Mouse (Mus musculus) CH12.LX (cell line): ENCODE results near the gene Adgra1.

Experiments
- CTCF ChIP-seq, 2 experiments: IDR thresholded peaks in 1 of 2; conservative IDR thresholded peaks in 1 of 2; 2 replicates each; pipeline ENCODE4 v1.5.1; 2011 to 2012; ENCODE audit warnings: low read depth in 2 of 2, low read length in 2 of 2, improper control_type of control experiment in 1 of 2, inconsistent platforms in 1 of 2, mild to moderate bottlenecking in 1 of 2, moderate library complexity in 1 of 2
- EP300 ChIP-seq: IDR thresholded peaks from 2 replicates; pipeline ENCODE4 v1.6.1; 2011; ENCODE audit warnings: low read length, improper control_type of control experiment
- GABPA ChIP-seq: IDR thresholded peaks from 2 replicates; pipeline ENCODE4 v1.6.1; 2012; ENCODE audit warnings: low read depth, low read length, improper control_type of control experiment, inconsistent platforms; ENCODE audit not compliant: insufficient replicate concordance
- IRF4 ChIP-seq: IDR thresholded peaks from 2 replicates; pipeline ENCODE4 v1.6.1; 2014; ENCODE audit warnings: low read depth, mild to moderate bottlenecking, inconsistent platforms, low read length, improper control_type of control experiment
- JUND ChIP-seq: conservative IDR thresholded peaks from 2 replicates; pipeline ENCODE4 v1.6.1; 2011; ENCODE audit warnings: low read depth, low read length, improper control_type of control experiment
- KAT2A ChIP-seq: IDR thresholded peaks from 2 replicates; pipeline ENCODE4 v1.6.1; 2012; ENCODE audit warnings: low read length, improper control_type of control experiment, inconsistent platforms; ENCODE audit not compliant: insufficient replicate concordance
- MAX ChIP-seq: IDR thresholded peaks from 2 replicates; pipeline ENCODE4 v1.6.1; 2011; ENCODE audit warnings: low read length, improper control_type of control experiment
- NELFE ChIP-seq: IDR thresholded peaks from 2 replicates; pipeline ENCODE4 v1.6.1; 2011; ENCODE audit warnings: low read depth, low read length, improper control_type of control experiment
- NRF1 ChIP-seq: IDR thresholded peaks from 2 replicates; pipeline ENCODE4 v1.6.1; 2014; ENCODE audit warnings: low read depth, mild to moderate bottlenecking, inconsistent platforms, low read length, improper control_type of control experiment, moderate library complexity
- POLR2A ChIP-seq: IDR thresholded peaks from 2 replicates; pipeline ENCODE4 v1.6.1; 2011; ENCODE audit warnings: low read depth, mild to moderate bottlenecking, improper control_type of control experiment, low read length
- POLR2AphosphoS2 ChIP-seq: IDR thresholded peaks from 2 replicates; pipeline ENCODE4 v1.6.1; 2011; ENCODE audit warnings: low read depth, low read length, improper control_type of control experiment
- TBP ChIP-seq: conservative IDR thresholded peaks from 2 replicates; pipeline ENCODE4 v1.6.1; 2011; ENCODE audit warnings: low read depth, low read length, improper control_type of control experiment
- ZMIZ1 ChIP-seq: IDR thresholded peaks from 2 replicates; pipeline ENCODE4 v1.6.1; 2012; ENCODE audit warnings: low read depth, mild to moderate bottlenecking, inconsistent platforms, low read length, improper control_type of control experiment

DNA sequence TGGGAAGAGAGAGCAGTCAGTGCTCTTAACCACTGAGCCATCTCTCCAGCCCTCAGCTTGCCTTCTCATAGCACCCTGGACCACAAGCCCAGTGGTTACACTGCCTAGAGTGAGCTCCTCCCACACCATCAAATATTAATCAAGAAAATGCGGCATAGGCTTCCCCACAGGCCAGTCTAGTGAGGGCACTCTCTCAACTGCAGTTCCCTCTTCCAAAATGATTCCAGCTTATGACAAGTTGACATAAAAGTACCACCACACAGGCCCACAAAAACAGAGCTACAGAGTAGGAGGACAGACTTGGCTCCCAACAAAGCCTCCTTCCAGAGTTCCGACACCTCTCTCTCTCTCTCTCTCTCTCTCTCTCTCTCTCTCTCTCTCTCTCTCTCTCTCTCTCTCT is 29.1 kb downstream of the Adgra1 start:
- TF ChIP-seq POLR2A (no peak), CTCF (conservative IDR thresholded peaks at IDR 0.05 in 1 of 2, IDR thresholded peaks at IDR 0.05 in 1 of 2; ENCODE audit: low read depth in 2 of 2, low read length in 2 of 2) (no peak), NELFE (no peak), ZMIZ1 (no peak), JUND (no peak), NRF1 (no peak), IRF4 (no peak), KAT2A (no peak), MAX (no peak), EP300 (no peak), TBP (no peak), GABPA (no peak), POLR2AphosphoS2 (no peak)
